Mouse (Mus musculus): Measurements from ENCODE around the gene Golga2. TPM values are rescaled to one million over a fixed set of nuclear protein-coding genes. Genes with fewer than 3 reads are reported as not detected.

Golga2 gene
- polyA plus RNA-seq, 1 experiment from 2014 or later: 20.5 TPM

- H3K9me3 ChIP-seq (replicated peaks; ENCODE audit: control insufficient read depth, low read length): no peaks in the 10 kb centered on the region
- H3K4me1 ChIP-seq (ENCODE audit: control insufficient read depth, insufficient read depth, low read length): no peaks in the 10 kb centered on the region
- no peak overlapping the region for H3K27ac ChIP-seq (ENCODE audit: low read depth, low read length)
- no peak overlapping the region for H3K4me2 ChIP-seq
- H3K9ac ChIP-seq (ENCODE audit: low read depth, low read length): no peak overlapping the region
- peaks cover 11% of the 10 kb centered on the region for H3K27me3 ChIP-seq (ENCODE audit: control insufficient read depth, insufficient read depth, low read length)
- ATAC-seq (replicated peaks; ENCODE audit: insufficient number of reproducible peaks, low FRiP score, low TSS enrichment): no peak
- WGBS (ENCODE audit: insufficient replicate concordance): 75% methylated on average over 4 of the region's 4 CpGs
- H3K36me3 ChIP-seq (ENCODE audit: control insufficient read depth, insufficient read depth, low read length): no peaks in the 10 kb centered on the region
- H3K4me3 ChIP-seq (ENCODE audit: low read depth, low read length): no peak overlapping the region
These were observed 54.9 kb downstream of the Golga2 start for GRCm38 (mm10) chr2:32342039-32342438.

- WGBS (ENCODE audit: insufficient replicate concordance): 69% methylated on average over 6 of the region's 6 CpGs
- Histone ChIP-seq H3K9me3 (replicated peaks; ENCODE audit: control insufficient read depth, low read length) (no peaks in the 10 kb centered on the region), H3K4me2 (no peak overlapping the region), H3K27ac (ENCODE audit: low read depth, low read length) (no peak overlapping the region), H3K27me3 (ENCODE audit: control insufficient read depth, insufficient read depth, low read length) (peaks cover 4% of the 10 kb centered on the region), H3K9ac (ENCODE audit: low read depth, low read length) (no peak overlapping the region), H3K36me3 (ENCODE audit: control insufficient read depth, insufficient read depth, low read length) (no peaks in the 10 kb centered on the region), H3K4me1 (ENCODE audit: control insufficient read depth, insufficient read depth, low read length) (no peaks in the 10 kb centered on the region), H3K4me3 (ENCODE audit: low read depth, low read length) (no peak overlapping the region)
- no peak for ATAC-seq (replicated peaks; ENCODE audit: insufficient number of reproducible peaks, low FRiP score, low TSS enrichment)
These were observed 55.6 kb downstream of the Golga2 start for GRCm38 (mm10) chr2:32342539-32343350.

GRCm38 (mm10) chr2:32343351-32343671, 56.1 kb downstream of the Golga2 start:
- H3K4me2 ChIP-seq: no peak overlapping the region
- ATAC-seq (replicated peaks; ENCODE audit: insufficient number of reproducible peaks, low FRiP score, low TSS enrichment): no peak
- no peaks in the 10 kb centered on the region; the same call in none of the 2 replicates for H3K27me3 ChIP-seq (ENCODE audit: control insufficient read depth, insufficient read depth, low read length)
- WGBS (ENCODE audit: insufficient replicate concordance): 89% methylated on average over 2 of the region's 2 CpGs
- no peaks in the 10 kb centered on the region for H3K9me3 ChIP-seq (replicated peaks; ENCODE audit: control insufficient read depth, low read length)
- no peak overlapping the region for H3K27ac ChIP-seq (ENCODE audit: low read depth, low read length)
- no peaks in the 10 kb centered on the region for H3K36me3 ChIP-seq (ENCODE audit: control insufficient read depth, insufficient read depth, low read length)
- no peak overlapping the region for H3K4me3 ChIP-seq (ENCODE audit: low read depth, low read length)
- no peaks in the 10 kb centered on the region for H3K4me1 ChIP-seq (ENCODE audit: control insufficient read depth, insufficient read depth, low read length)
- no peak overlapping the region for H3K9ac ChIP-seq (ENCODE audit: low read depth, low read length)

- Histone ChIP-seq H3K4me1 (ENCODE audit: control insufficient read depth, insufficient read depth, low read length) (no peaks in the 10 kb centered on the region), H3K27ac (ENCODE audit: low read depth, low read length) (no peak overlapping the region), H3K27me3 (ENCODE audit: control insufficient read depth, insufficient read depth, low read length) (no peaks in the 10 kb centered on the region; the same call in none of the 2 replicates), H3K9me3 (replicated peaks; ENCODE audit: control insufficient read depth, low read length) (no peaks in the 10 kb centered on the region), H3K36me3 (ENCODE audit: control insufficient read depth, insufficient read depth, low read length) (no peaks in the 10 kb centered on the region), H3K4me3 (ENCODE audit: low read depth, low read length) (no peak overlapping the region), H3K4me2 (no peak overlapping the region), H3K9ac (ENCODE audit: low read depth, low read length) (no peak overlapping the region)
- no peak for ATAC-seq (replicated peaks; ENCODE audit: insufficient number of reproducible peaks, low FRiP score, low TSS enrichment)
- 63% methylated on average over 10 of the region's 10 CpGs for WGBS (ENCODE audit: insufficient replicate concordance)
These were observed 56.9 kb downstream of the Golga2 start for GRCm38 (mm10) chr2:32344056-32344455.

GRCm38 (mm10) chr2:32344598-32345321, 57.6 kb downstream of the Golga2 start:
- Histone ChIP-seq H3K9me3 (replicated peaks; ENCODE audit: control insufficient read depth, low read length) (no peaks in the 10 kb centered on the region), H3K27me3 (ENCODE audit: control insufficient read depth, insufficient read depth, low read length) (no peaks in the 10 kb centered on the region; the same call in none of the 2 replicates), H3K36me3 (ENCODE audit: control insufficient read depth, insufficient read depth, low read length) (no peaks in the 10 kb centered on the region), H3K27ac (ENCODE audit: low read depth, low read length) (no peak overlapping the region), H3K4me3 (ENCODE audit: low read depth, low read length) (no peak overlapping the region), H3K4me1 (ENCODE audit: control insufficient read depth, insufficient read depth, low read length) (no peaks in the 10 kb centered on the region), H3K4me2 (no peak overlapping the region), H3K9ac (ENCODE audit: low read depth, low read length) (no peak overlapping the region)
- ATAC-seq (replicated peaks; ENCODE audit: insufficient number of reproducible peaks, low FRiP score, low TSS enrichment): no peak
- WGBS (ENCODE audit: insufficient replicate concordance): 66% methylated on average over 14 of the region's 14 CpGs

GRCm38 (mm10) chr2:32347019-32347418, 59.8 kb downstream of the Golga2 start:
- Histone ChIP-seq H3K4me2 (no peak overlapping the region), H3K27ac (ENCODE audit: low read depth, low read length) (no peak overlapping the region), H3K4me1 (ENCODE audit: control insufficient read depth, insufficient read depth, low read length) (peaks cover 4% of the 10 kb centered on the region; the same call in 1 of the 2 replicates), H3K9ac (ENCODE audit: low read depth, low read length) (no peak overlapping the region), H3K9me3 (replicated peaks; ENCODE audit: control insufficient read depth, low read length) (no peaks in the 10 kb centered on the region), H3K27me3 (ENCODE audit: control insufficient read depth, insufficient read depth, low read length) (peaks cover 15% of the 10 kb centered on the region), H3K36me3 (ENCODE audit: control insufficient read depth, insufficient read depth, low read length) (no peaks in the 10 kb centered on the region), H3K4me3 (ENCODE audit: low read depth, low read length) (no peak overlapping the region)
- no peak for ATAC-seq (replicated peaks; ENCODE audit: insufficient number of reproducible peaks, low FRiP score, low TSS enrichment)
- 55% methylated on average over 6 of the region's 6 CpGs for WGBS (ENCODE audit: insufficient replicate concordance)

GRCm38 (mm10) chr2:32348311-32348710, 61.1 kb downstream of the Golga2 start:
- no peak overlapping the region for H3K4me3 ChIP-seq (ENCODE audit: low read depth, low read length)
- H3K4me1 ChIP-seq (ENCODE audit: control insufficient read depth, insufficient read depth, low read length): peaks cover 10% of the 10 kb centered on the region
- no peaks in the 10 kb centered on the region for H3K36me3 ChIP-seq (ENCODE audit: control insufficient read depth, insufficient read depth, low read length)
- no peak overlapping the region for H3K4me2 ChIP-seq
- ATAC-seq (replicated peaks; ENCODE audit: insufficient number of reproducible peaks, low FRiP score, low TSS enrichment): no peak
- peaks cover 21% of the 10 kb centered on the region for H3K27me3 ChIP-seq (ENCODE audit: control insufficient read depth, insufficient read depth, low read length)
- H3K27ac ChIP-seq (ENCODE audit: low read depth, low read length): no peak overlapping the region
- no peaks in the 10 kb centered on the region for H3K9me3 ChIP-seq (replicated peaks; ENCODE audit: control insufficient read depth, low read length)
- H3K9ac ChIP-seq (ENCODE audit: low read depth, low read length): no peak overlapping the region; the same call in 1 of the 2 replicates
- 76% methylated on average over 11 of the region's 11 CpGs for WGBS (ENCODE audit: insufficient replicate concordance)

- WGBS (ENCODE audit: insufficient replicate concordance): 55% methylated on average over 8 of the region's 8 CpGs
- no peak overlapping the region for H3K4me2 ChIP-seq
- no peak overlapping the region for H3K27ac ChIP-seq (ENCODE audit: low read depth, low read length)
- H3K4me1 ChIP-seq (ENCODE audit: control insufficient read depth, insufficient read depth, low read length): peaks cover 22% of the 10 kb centered on the region
- H3K9me3 ChIP-seq (replicated peaks; ENCODE audit: control insufficient read depth, low read length): no peaks in the 10 kb centered on the region
- peaks cover 21% of the 10 kb centered on the region for H3K27me3 ChIP-seq (ENCODE audit: control insufficient read depth, insufficient read depth, low read length)
- ATAC-seq (replicated peaks; ENCODE audit: insufficient number of reproducible peaks, low FRiP score, low TSS enrichment): no peak
- no peak overlapping the region for H3K9ac ChIP-seq (ENCODE audit: low read depth, low read length)
- H3K36me3 ChIP-seq (ENCODE audit: control insufficient read depth, insufficient read depth, low read length): no peaks in the 10 kb centered on the region
- H3K4me3 ChIP-seq (ENCODE audit: low read depth, low read length): no peak overlapping the region
These were observed 62.6 kb downstream of the Golga2 start for GRCm38 (mm10) chr2:32349625-32350255.

Measured in heart, embryonic 11.5 days (tissue).